Mouse (Mus musculus) yolk sac, embryonic 10.5 days (tissue): ENCODE results near the gene Olfr1241.

Experiments used
- DNase-seq: peaks from one replicate; pipeline ENCODE4 v3.0.0-alpha.2; 2017; ENCODE audit warnings: low spot score

Olfr1241 gene

DNA sequence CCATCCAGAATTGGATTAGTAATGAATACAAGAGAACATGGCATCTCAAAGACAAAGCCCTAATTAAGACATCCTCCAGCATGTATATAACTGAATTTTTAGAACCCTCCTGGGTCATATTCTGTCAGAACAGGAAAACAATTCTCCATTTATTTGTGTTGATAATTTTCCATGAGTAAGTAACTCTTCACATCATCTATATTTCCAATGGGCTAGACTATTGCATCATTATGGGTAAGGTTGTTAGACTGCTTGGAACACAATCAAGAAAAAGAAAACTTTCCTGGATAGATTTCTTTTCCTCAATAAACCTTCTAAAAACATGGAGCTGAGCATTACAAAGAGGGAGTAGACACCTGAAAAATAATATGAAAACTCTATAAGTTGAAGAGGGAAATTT, at the start of gene Olfr1241:
Olfr1241 (minus strand) TSS at position 101 of the 400 bp plus-strand sequence.
- no peak for DNase-seq

DNA sequence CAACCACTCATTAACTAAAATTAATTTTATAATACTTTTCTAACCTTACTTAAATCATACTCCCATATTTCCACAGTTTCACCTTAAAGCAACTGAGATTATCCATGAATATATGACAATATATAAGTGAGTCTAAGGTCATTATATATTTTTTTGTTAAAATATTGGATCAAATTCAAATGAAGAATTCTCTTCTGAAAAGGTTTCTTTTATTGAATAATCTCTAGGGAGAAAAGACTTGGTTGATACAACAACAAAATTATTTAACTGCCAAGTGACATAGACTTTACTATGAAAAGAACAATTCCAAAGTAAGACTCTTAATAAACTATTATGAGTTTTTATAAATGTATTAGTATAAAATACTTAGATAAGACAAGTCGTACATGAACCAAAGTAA, 44.5 kb upstream of the Olfr1241 start, which contains the start of gene Olfr1243:
Olfr1243 (minus strand) TSS at position 101 of the 400 bp plus-strand sequence.
- no peak for DNase-seq

DNA sequence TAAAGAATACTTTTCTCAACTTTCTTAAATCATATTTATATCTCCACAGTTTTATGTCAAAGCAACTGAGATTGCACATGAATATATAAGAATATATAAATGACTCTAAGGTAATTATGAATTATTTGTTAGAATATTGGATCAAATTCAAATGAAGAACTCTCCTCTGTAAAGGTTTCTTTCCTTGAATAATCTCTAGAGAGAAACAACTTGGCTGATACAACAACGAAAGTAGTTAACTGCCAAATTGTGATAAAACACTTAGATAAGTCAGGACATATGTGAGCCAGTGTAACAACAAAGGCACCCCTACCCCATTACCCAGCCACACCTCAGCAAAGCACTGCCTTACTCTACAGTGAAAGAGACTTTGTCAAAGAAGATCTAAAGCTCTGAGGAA, 11.3 kb upstream of the Olfr1241 start, which contains the start of gene Olfr1242:
Olfr1242 (minus strand) TSS at position 101 of the 400 bp plus-strand sequence.
- no peak for DNase-seq

DNA sequence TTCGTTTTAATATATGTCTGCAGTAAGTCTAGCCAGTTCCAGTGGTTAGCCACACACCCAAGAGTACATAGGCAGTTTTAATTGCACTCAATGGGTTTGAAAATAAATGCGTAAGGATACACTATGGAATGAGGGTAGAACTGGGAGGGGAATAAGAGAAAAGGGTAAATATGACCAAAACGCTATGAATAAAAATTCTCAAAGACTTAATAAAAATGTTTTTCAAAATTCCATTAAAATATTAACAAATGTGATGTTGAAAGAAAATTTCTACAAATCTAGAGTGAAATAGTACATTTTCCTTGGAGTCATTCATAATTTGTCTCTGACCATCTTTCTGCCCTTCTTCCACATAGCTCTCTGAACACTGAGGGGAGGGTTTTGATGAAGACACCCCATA, 44.0 kb downstream of the Olfr1241 start, which contains the start of gene Olfr1240:
Olfr1240 (minus strand) TSS at position 101 of the 400 bp plus-strand sequence.
- no peak for DNase-seq
